Mouse (Mus musculus) heart, postnatal 0 days (tissue): ENCODE data around the gene Adamts6.

Experiments used
- CTCF ChIP-seq: IDR thresholded peaks from 2 replicates; pipeline ENCODE4 v1.5.1; 2016; ENCODE audit warnings: antibody characterized with exemption, control low read depth, low read depth
- EP300 ChIP-seq: IDR thresholded peaks from 2 replicates; pipeline ENCODE4 v1.6.1; 2016; ENCODE audit warnings: antibody characterized with exemption, low read depth

DNA sequence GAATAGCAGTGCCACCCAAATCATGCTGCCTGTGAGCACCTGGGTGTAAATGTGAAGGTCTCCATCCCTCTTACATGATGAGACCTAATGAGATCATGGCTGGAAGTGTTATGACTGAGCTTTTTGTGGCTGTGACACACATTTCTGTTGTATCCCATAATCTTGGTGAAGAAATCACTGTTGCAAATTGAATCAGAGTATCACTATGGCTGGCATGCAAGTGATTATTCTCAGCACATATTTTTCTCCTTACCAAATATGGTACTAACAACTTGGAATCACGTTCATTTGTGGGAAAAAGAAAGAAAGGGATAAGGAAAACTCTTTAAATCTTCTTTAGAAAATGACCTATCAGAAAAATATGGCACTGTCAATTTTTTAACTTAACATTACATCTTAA lies 180.4 kb downstream of the Adamts6 start:
- TF ChIP-seq CTCF (no peak), EP300 (no peak)
